Mouse (Mus musculus) heart, postnatal 0 days (tissue): Measurements from ENCODE around the gene Spata21. TPM values are rescaled to one million over a fixed set of nuclear protein-coding genes. Genes with fewer than 3 reads are reported as not detected.

Experiments used
- ATAC-seq: fragments of 200-750 bp; cut with Nextera tagmentation; 2 replicates; pipeline ENCODE4 v1.8.0; 2017; ENCODE audit warnings: low read depth, moderate number of reproducible peaks, moderate library complexity; ENCODE audit not compliant: insufficient read depth
- DNase-seq: peaks from one replicate; pipeline ENCODE4 v3.0.0-alpha.2; 2016; ENCODE audit warnings: low spot score
- H3K27ac ChIP-seq: fragments of 300-500 bp; sonication (generic); 2 replicates; pipeline ENCODE4 v1.5.1; 2014; ENCODE audit warnings: low read depth, mild to moderate bottlenecking
- H3K27me3 ChIP-seq: fragments of 300-500 bp; sonication (generic); 2 replicates; pipeline ENCODE4 v1.6.1; 2014; ENCODE audit warnings: low read length, mixed read lengths; ENCODE audit not compliant: control insufficient read depth, insufficient read depth
- H3K36me3 ChIP-seq: fragments of 300-500 bp; sonication (generic); replicated peaks from 2 replicates; pipeline ENCODE4 v1.6.1; 2014; ENCODE audit warnings: low read length, mixed read lengths; ENCODE audit not compliant: control insufficient read depth, insufficient read depth
- H3K4me1 ChIP-seq: fragments of 300-500 bp; sonication (generic); 2 replicates; pipeline ENCODE4 v1.6.1; 2014; ENCODE audit warnings: antibody characterized with exemption; ENCODE audit not compliant: control insufficient read depth, insufficient read depth
- H3K4me2 ChIP-seq: fragments of 300-500 bp; sonication (generic); 2 replicates; pipeline ENCODE4 v1.6.1; 2014; ENCODE audit warnings: low read depth, mild to moderate bottlenecking, low read length, moderate library complexity
- H3K4me3 ChIP-seq: fragments of 300-500 bp; sonication (generic); 2 replicates; pipeline ENCODE4 v1.5.1; 2014; ENCODE audit warnings: low read depth, low read length
- H3K9ac ChIP-seq: fragments of 300-500 bp; sonication (generic); replicated peaks from 2 replicates; pipeline ENCODE4 v1.6.1; 2014; ENCODE audit warnings: low read depth, low read length, mixed read lengths
- H3K9me3 ChIP-seq: fragments of 300-500 bp; sonication (generic); replicated peaks from 2 replicates; pipeline ENCODE4 v1.6.1; 2016; ENCODE audit warnings: low read length; ENCODE audit not compliant: control insufficient read depth
- CTCF ChIP-seq: IDR thresholded peaks from 2 replicates; pipeline ENCODE4 v1.5.1; 2016; ENCODE audit warnings: antibody characterized with exemption, control low read depth, low read depth
- EP300 ChIP-seq: IDR thresholded peaks from 2 replicates; pipeline ENCODE4 v1.6.1; 2016; ENCODE audit warnings: antibody characterized with exemption, low read depth
- WGBS: fragments of 180-500 bp; shearing (Covaris S2); extraction: QIAGEN DNeasy Blood & Tissue Kit; methylation state at CpG from one replicate; pipeline ENCODE4 v1.1.7; 2014; 5-methylcytosine and 5-hydroxymethylcytosine counted together
- polyA plus RNA-seq: library from polyadenylated mRNA; unstranded; fragments of >200 nt; fragmentation: Nextera tagmentation; extraction: Ambion mirVana; gene quantifications from 2 replicates; pipeline ENCODE4 v1.2.1, GENCODE M21; 2015
- total RNA-seq: library from RNA; depleted of rRNA; stranded (reverse); fragments of >200 nt; gene quantifications from 2 replicates; pipeline ENCODE4 v1.2.3, GENCODE M21; 2014; ENCODE audit warnings: low replicate concordance; rRNA removed

The Spata21 gene
- total and polyA plus RNA-seq, 2 experiments from 2014 or later: not detected

DNA sequence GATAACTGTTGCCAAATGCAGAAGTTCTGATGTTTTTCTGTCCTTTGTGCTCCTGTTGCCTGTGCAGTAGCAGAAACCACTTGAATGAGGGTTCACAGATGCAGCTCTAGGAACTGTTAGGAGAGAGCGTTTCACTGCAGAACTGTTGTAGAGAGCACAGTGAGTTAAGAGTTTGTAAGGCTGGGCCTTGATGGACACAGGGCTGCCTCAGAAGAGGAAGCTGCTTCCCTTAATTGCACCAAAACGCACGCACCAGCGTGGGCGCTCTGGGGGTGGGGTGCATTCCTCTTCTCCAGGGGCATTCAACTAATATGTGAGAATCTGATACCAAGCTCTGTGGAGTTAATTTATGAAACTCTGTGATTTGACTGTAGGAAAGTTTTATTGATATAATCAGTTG lies 71.5 kb downstream of the Spata21 start:
- no peaks in the 10 kb centered on the region for H3K36me3 ChIP-seq
- ATAC-seq (no peak), DNase-seq (no peak)
- no peaks in the 10 kb centered on the region for H3K9me3 ChIP-seq
- H3K9ac ChIP-seq: no peak overlapping the region
- no peaks in the 10 kb centered on the region; the same call in 1 of the 2 replicates for H3K4me1 ChIP-seq
- no peak overlapping the region for H3K4me2 ChIP-seq
- no peak overlapping the region for H3K4me3 ChIP-seq
- 58% methylated on average over 5 of the region's 5 CpGs for WGBS
- no peaks in the 10 kb centered on the region for H3K27me3 ChIP-seq
- no peak overlapping the region for H3K27ac ChIP-seq
- TF ChIP-seq EP300: no peak
- no peak for TF ChIP-seq CTCF

GRCm38 (mm10) chr4:141160193-141160592 lies 72.1 kb downstream of the Spata21 start:
- Histone ChIP-seq H3K9ac (no peak overlapping the region), H3K9me3 (no peaks in the 10 kb centered on the region), H3K4me2 (no peak overlapping the region), H3K4me3 (no peak overlapping the region), H3K27me3 (no peaks in the 10 kb centered on the region), H3K4me1 (no peaks in the 10 kb centered on the region; the same call in 1 of the 2 replicates), H3K36me3 (no peaks in the 10 kb centered on the region), H3K27ac (no peak overlapping the region)
- WGBS: 84% methylated on average over 4 of the region's 4 CpGs
- TF ChIP-seq EP300 (no peak), CTCF (no peak)
- DNase-seq (no peak), ATAC-seq (no peak)

DNA sequence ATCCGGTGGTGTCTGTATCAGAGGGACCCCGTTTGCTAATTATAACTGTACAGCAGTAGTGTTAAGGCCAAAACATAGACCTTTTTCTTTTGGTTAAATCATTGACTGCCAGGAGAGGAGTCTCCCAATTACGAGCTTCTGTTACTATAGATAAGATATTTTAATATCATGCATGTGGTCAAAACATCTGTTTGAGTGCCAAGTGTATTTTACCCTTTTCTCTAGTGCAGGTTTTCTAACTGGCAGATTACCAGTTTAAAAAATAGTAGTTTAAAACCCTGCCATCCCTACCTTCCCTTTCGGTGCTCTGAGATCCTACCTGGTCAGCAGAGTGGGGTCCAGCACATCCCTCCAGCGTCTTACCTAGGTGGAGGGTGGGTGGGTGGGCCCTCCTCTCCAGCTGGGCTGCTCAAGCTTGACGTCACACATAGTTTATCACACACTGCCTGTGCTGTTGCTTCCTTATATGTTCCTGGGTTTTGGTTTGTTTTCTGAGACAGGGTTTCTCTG lies 73.6 kb downstream of the Spata21 start:
- Histone ChIP-seq H3K36me3 (no peaks in the 10 kb centered on the region), H3K4me2 (no peak overlapping the region), H3K27ac (no peak overlapping the region), H3K9ac (no peak overlapping the region), H3K9me3 (no peaks in the 10 kb centered on the region), H3K27me3 (no peaks in the 10 kb centered on the region), H3K4me3 (no peak overlapping the region), H3K4me1 (no peaks in the 10 kb centered on the region; the same call in 1 of the 2 replicates)
- ATAC-seq: no peak
- DNase-seq: no peak
- TF ChIP-seq CTCF (no peak), EP300 (no peak)
- WGBS: 71% methylated on average over 6 of the region's 6 CpGs

Other genes with a start within 250 kb of the Spata21 start
- gene Padi1, start 242.6 kb upstream of the Spata21 start, total RNA-seq: not detected in 2 replicates
- gene Padi1, start 242.6 kb upstream of the Spata21 start, polyA plus RNA-seq: 0.04 TPM in 1 of 2 replicates, not detected in the other
- gene Padi2, start 182.0 kb upstream of the Spata21 start, total RNA-seq: 0.31 TPM in 1 of 2 replicates, not detected in the other
- gene Padi2, start 182.0 kb upstream of the Spata21 start, polyA plus RNA-seq: 0.18 and 0.44 TPM in 2 replicates
- gene Sdhb, start 127.1 kb upstream of the Spata21 start, total RNA-seq: 893 and 947 TPM in 2 replicates
- gene Sdhb, start 127.1 kb upstream of the Spata21 start, polyA plus RNA-seq: 1,828 and 1,869 TPM in 2 replicates
- gene Atp13a2, start 101.5 kb upstream of the Spata21 start, total RNA-seq: 45.8 and 47.7 TPM in 2 replicates
- 18.8 and 19.3 TPM in 2 replicates for gene Atp13a2, start 101.5 kb upstream of the Spata21 start, polyA plus RNA-seq
- 45.0 and 47.8 TPM in 2 replicates for gene Mfap2, start 77.9 kb upstream of the Spata21 start, total RNA-seq
- gene Mfap2, start 77.9 kb upstream of the Spata21 start, polyA plus RNA-seq: 114 and 129 TPM in 2 replicates
- gene Crocc, start 27.8 kb upstream of the Spata21 start, total RNA-seq: 4.6 and 4.9 TPM in 2 replicates
- gene Crocc, start 27.8 kb upstream of the Spata21 start, polyA plus RNA-seq: 1.8 and 2.1 TPM in 2 replicates
- gene Necap2, start 10.0 kb upstream of the Spata21 start, total RNA-seq: 30.2 and 47.1 TPM in 2 replicates
- 31.8 and 33.8 TPM in 2 replicates for gene Necap2, start 10.0 kb upstream of the Spata21 start, polyA plus RNA-seq
- 72.9 and 73.8 TPM in 2 replicates for gene Szrd1, start 51.4 kb downstream of the Spata21 start, total RNA-seq
- 18.5 and 19.4 TPM in 2 replicates for gene Szrd1, start 51.4 kb downstream of the Spata21 start, polyA plus RNA-seq
- gene Fbxo42, start 59.6 kb downstream of the Spata21 start, total RNA-seq: 8.2 and 9.5 TPM in 2 replicates
- 9.0 and 9.1 TPM in 2 replicates for gene Fbxo42, start 59.6 kb downstream of the Spata21 start, polyA plus RNA-seq
- gene Rsg1, start 125.6 kb downstream of the Spata21 start, total RNA-seq: 13.2 TPM in 1 of 2 replicates, not detected in the other
- gene Rsg1, start 125.6 kb downstream of the Spata21 start, polyA plus RNA-seq: 1.3 and 1.6 TPM in 2 replicates
- gene Arhgef19, start 151.2 kb downstream of the Spata21 start, total RNA-seq: 0.66 and 2.5 TPM in 2 replicates
- 1.5 and 1.6 TPM in 2 replicates for gene Arhgef19, start 151.2 kb downstream of the Spata21 start, polyA plus RNA-seq
- gene Epha2, start 212.9 kb downstream of the Spata21 start, total RNA-seq: 10.1 and 11.7 TPM in 2 replicates
- gene Epha2, start 212.9 kb downstream of the Spata21 start, polyA plus RNA-seq: 1.4 TPM in 2 replicates